Mouse (Mus musculus): ENCODE results near the gene Paqr8.

DNA sequence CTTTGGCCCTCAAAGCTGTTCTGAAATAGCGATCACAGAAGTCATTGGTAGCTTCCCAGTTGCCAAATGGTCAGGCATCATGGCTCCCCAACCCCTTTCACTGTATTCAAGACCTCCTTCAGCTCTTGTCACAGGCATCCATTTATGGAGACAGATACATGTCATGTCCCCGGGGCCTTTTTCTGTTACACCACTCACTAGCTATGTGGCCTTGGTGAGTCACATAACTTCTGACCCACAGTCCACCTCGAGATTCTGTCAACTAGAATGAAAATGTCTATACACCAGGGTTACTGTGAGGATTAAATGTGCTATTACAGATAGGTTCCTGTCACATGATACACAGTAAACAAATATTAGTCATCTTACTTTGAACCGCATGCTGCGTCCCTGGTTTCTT lies 17.9 kb upstream of the Paqr8 start:
- no peak for TF ChIP-seq CTCF (IDR thresholded peaks at IDR 0.05; ENCODE audit: insufficient read depth, low read length)
- TF ChIP-seq POLR2A (IDR thresholded peaks at IDR 0.05; ENCODE audit: borderline replicate concordance, extremely low read depth, low read depth, low read length), result no peak

Measured in lung, adult 2 months (tissue).